Mouse (Mus musculus) mesoderm, embryonic 11.5 days (tissue): Measurements from ENCODE around the gene Itga2b.
A peak's percentile ranks its signal among the peaks of the same experiment; 100 is the strongest.

Experiments
- DNase-seq: peaks from one replicate; pipeline ENCODE4 v3.0.0-alpha.2; 2012; ENCODE audit warnings: low read depth, low spot score

Itga2b gene

DNA sequence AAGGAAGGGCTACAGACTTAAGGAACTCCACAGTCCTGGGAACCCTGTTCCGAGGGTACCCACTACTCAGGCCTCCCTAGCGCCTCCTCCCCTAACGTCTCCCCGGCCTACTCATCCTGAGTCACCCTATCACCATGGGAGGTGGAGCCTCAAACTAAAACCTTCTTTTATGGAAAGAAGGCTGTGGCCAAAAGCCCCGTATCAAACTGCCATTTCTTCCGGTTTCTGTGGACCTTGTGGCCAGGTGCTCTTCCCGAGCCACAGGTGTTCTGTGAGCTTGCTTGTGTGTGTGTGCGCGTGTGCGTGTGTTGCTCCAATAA, 33.5 kb downstream of the Itga2b start:
- no peak for DNase-seq

DNA sequence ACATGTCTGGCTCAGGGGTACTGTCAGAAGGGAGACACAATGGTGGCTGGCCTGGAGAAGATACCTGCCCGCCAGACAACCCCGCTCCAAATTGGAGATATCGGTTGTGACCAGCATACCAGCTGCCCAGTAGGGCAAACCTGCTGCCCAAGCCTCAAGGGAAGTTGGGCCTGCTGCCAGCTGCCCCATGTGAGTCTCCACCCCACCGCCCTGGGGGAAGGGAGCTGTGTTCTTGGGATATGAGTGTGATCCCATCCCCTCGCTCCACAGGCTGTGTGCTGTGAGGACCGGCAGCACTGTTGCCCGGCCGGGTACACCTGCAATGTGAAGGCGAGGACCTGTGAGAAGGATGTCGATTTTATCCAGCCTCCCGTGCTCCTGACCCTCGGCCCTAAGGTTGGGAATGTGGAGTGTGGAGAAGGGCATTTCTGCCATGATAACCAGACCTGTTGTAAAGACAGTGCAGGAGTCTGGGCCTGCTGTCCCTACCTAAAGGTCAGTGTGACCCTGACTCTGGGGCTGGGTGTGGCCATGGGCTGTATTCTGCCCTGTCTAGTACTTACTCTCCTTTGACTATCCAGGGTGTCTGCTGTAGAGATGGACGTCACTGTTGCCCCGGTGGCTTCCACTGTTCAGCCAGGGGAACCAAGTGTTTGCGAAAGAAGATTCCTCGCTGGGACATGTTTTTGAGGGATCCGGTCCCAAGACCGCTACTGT, 34.0 kb downstream of the Itga2b start:
- DNase-seq: no peak

DNA sequence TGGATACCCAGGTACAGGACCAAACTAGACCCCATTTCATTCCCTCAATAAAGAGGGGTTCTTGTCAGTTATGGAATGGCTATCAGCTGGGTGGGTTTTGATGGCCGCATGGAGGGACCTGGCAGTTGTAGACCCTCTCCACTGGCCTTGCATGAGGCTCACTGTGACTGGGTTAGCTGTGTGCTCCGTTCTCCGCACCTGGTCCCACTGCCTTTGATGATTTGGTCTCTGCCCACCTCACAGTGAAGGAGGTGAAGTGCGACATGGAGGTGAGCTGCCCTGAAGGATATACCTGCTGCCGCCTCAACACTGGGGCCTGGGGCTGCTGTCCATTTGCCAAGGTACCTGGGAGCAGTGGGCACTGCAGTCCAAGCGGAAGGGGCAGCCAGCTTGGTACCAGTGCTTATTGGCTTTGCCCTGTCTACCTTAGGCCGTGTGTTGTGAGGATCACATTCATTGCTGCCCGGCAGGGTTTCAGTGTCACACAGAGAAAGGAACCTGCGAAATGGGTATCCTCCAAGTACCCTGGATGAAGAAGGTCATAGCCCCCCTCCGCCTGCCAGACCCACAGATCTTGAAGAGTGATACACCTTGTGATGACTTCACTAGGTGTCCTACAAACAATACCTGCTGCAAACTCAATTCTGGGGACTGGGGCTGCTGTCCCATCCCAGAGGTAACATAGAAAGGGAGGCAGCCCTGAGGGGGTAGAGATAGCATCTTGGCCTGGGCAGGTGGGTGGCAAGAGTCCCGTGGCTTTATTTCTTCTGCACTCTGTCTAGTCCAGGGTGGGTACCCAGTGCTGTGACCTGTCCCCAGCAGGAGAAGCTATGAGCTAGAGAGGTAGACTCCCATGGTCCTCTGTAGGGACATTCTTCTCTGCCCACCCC, 34.9 kb downstream of the Itga2b start:
- DNase-seq: no peak

DNA sequence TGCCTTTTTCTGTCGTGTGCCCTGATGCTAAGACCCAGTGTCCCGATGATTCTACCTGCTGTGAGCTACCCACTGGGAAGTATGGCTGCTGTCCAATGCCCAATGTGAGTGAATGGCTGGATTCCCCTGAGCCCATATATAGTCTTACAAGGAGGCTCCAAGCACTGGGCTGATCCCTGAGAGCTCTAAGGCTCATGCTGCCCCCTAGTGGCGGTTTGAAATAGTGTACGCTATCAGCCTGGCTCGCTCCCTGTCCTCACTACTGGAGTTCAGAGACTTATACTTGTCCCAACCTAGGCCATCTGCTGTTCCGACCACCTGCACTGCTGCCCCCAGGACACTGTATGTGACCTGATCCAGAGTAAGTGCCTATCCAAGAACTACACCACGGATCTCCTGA, 35.5 kb downstream of the Itga2b start:
- DNase-seq: peak; percentile 91

DNA sequence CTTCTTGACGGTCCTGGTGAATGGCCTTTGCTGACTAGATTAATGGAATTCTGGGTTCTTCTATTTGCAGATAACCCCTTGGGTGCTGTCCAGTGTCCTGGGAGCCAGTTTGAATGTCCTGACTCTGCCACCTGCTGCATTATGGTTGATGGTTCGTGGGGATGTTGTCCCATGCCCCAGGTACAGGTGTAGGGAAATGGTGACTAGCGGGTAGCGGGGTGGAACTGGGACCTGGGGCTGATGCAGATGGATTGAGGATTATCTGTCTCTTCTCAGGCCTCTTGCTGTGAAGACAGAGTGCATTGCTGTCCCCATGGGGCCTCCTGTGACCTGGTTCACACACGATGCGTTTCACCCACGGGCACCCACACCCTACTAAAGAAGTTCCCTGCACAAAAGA, 36.1 kb downstream of the Itga2b start:
- no peak for DNase-seq

DNA sequence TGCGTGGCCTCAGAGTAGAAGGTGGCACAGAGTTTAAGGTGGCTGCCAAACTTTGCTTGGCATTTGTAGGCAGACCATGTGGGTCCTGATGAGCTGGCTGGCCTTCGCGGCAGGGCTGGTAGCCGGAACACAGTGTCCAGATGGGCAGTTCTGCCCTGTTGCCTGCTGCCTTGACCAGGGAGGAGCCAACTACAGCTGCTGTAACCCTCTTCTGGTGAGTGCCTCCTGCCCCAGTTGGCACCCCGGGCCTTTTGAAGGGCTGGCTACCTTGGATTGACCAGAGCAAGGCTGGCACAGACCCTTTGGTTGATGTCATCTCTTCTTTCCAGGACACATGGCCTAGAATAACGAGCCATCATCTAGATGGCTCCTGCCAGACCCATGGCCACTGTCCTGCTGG, 37.0 kb downstream of the Itga2b start:
- no peak for DNase-seq

DNA sequence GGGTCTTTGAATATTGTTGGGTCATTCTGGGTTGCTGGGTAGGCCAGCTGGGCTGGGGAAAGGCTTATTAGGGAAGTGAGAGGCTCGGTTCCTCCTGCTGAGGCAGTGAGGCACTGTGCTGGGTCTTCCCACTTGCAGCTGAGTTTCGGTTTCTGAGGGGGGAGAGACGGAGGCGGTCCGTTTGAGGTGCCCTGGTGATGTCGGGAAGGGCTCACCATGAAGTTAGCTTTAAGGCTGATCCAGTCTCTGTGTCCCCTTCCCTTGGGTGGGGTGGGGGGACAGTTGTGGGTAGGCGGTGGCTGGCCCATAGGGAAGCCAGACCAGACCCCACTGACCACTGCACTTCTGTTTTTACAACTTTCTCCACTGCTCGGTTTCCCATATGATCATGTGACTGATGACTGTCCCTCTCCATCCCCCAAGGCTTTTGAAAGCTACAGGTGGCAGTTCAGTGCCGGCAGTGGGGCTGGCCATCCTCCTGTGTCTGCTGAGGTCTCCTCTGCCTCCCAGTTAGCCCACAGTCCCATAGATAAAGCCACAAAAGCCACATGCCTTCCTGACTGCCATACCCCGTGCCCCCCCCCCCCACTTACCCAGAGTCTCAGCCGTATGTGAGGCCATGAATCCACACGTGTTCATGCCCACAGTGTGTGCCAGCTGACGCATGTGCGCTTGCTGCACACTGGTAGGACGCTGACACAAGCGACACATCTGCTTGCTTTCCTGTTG, 37.6 kb downstream of the Itga2b start:
- DNase-seq: no peak

DNA sequence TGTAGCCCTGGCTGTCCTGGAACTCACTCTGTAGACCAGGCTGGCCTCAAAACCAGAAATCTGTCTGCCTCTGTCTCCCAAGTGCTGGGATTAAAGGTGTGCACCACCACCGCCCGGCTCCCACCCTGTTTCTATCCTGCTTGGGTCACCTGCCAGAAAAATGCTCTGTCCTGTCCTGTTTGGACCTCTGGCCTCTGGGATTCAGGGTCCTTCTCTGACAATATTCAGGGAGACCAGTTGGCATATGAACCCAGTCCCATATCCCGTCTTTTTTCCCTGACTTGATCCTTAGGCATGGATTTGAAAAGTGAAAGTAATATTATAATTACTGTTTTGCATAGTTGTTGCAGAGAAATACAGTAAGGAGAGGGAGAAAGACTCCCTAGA, 38.2 kb downstream of the Itga2b start:
- no peak for DNase-seq

DNA sequence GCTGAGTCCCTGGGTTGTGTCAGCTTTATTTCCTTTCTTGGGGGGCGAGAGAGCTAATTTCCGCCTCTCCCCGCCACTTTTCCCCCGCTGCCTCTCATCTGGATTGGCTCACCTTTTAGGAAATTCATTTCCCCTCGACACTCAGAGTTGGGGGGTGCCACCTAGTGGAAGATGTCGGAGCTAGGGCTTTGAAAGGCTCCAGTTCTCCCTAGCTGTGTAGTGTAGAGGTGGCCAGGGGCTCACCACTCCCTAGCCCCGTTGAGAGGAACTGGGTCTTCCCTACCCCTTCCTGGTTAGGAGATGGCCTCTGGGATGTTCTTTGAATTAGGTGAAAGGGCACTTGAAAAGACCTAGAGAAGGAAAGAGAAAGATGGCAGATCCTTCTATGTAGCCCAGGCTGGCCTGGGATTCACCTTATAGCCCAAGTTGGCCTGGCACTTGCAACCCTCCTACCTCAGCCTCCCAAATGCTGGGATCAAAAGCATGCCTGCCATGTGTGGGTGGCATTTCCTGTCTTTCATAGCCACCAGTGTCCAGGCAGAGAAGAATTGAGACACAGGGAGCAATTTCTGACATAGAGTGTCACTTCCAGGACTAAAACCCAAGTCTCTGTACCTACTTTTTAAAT, 38.8 kb downstream of the Itga2b start:
- DNase-seq: peak; percentile 84

DNA sequence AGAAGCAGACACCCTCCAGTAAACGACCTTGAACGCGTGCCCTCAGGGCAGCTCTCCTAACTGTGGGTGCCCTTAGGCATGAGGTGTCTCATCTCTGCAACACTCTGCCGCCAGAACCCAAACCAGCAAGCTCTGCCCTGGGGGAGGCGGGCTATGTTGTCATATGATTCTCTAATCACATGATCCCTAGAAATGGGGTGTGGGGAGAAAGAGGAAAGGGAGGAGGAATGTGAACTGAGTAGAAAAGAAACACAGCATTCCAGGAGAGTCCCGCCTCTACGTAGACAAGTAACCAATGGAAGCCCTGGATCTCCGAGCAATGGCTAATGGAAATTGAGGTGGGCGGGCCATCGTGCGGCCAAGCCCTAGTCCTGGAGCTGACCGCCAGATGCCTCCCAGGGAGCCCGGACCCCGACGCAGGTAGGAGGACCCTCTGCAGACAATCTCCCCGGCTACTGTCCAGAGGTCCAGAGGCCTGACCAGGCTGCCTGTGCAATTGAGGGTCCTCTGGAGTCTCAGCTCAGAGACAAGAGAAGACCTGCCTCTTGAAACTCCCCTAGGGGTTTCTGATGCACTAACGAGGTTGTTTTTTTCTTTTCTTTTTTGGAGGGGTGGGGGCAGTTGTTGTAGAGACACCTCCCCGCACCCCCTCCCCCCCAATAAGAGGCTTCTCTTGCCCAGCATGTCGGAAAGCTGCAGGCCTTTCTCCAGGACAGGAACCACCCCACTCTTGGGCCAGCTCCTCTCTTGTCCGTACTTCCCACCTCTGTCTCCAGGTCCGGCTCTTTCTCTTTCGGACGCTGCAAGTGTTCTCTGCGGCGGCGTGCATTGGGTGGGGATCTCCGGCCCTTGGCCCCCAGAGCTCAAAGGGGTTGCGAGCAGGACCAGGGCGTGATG, 39.6 kb downstream of the Itga2b start, which contains the start of gene Grn:
Gene Grn (plus strand): TSS at position 195 of the 897 bp plus-strand sequence.
- peak; percentile 94 for DNase-seq

DNA sequence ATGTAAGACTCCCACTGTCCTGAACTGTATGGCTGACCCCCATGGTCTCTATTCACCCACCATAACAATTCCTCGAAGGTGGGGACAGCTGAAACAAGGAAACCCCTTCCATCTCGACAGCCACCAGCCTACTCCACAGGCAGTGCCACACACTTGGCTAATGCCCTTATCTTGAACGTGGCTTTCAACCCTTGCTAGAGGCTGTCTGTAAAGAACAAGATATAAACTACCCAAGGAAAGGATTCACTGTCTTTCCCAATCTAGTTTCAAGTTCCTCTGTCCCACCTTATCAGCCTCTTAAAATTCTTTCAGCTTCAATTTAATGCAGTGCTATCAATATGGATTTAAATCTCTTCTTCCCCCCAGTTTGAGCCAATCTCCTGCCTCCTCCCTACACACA, 40.4 kb downstream of the Itga2b start:
- no peak for DNase-seq

DNA sequence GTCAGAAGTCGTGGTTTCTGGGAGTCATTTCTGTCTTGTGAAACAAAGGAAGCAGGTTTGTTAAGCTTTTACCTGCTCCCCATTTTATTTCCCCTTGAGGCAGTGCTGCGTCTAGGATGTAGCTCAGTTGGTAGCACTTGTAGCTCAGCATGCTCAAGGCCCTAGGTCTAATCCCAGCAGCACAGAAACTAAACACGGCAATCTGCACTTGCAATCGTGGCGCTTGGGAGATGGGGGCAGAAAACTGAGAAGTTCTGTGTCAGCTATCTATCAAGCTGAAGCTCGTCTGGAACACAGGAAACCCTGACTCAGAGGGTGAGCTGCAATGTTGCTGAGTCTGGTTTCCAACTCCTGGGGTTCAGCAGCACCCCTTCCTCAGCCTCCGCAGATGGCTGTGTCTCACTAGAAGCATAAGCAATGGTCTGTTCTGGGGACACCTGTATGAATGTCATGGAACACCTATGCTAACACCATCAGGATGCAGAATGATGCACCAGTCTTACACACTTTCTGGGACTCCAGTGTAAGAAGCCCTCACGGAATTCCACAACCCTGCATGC, 40.9 kb downstream of the Itga2b start:
- no peak for DNase-seq

DNA sequence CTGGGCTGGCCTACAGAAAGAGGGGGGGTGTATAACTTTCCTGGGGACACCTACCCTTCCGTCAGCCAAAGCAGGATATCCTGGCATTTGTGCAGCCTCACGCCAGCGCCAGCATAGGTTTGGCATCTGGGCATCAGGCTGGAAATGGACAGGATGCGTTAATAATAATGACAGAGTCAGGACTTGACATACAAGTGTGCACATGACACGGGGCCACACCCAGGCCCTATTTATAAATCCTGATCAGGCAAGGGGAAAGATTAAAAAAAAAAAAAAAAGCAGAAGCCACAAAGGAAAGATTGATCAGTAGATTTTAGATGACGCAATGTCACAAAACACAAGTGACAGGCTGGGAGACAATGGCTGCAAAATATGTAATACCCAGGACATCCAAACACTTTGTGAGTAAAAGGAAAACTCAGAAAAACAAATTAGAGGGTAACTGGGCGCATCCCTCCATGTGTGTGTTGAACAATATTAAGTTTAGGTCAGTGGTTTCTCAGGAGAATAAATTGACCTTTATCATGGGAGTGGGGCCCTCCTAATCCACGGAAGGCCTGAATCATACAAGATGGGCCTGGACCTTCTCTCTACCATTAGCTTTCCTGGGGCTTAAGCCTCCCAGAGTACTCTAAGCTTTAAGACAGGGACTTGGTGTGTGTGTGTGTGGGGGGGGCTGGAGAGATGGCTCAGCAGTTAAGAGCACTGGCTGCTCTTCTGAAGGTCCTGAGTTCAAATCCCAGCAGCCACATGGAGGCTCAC, 44.2 kb downstream of the Itga2b start:
- no peak for DNase-seq

DNA sequence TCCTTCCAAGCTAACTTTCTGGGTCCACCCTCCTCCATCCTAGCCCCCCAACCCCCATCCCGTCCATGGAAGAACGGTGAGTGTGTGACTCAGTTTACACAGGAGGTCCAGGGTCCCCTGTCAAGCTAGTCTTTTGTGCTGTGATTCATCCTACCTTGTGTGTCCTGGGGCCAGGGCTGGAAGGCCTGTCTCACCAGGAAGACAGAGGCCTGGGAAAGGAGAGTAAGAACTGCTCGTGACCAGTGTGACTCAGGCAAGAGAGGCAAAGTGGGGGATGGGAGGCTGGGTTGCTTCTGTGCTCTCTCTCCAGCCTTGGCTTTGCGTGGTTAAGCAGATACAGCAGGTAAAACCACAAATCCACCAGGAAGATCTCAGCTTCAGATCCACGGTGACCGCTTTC, 45.3 kb downstream of the Itga2b start:
- DNase-seq: no peak

DNA sequence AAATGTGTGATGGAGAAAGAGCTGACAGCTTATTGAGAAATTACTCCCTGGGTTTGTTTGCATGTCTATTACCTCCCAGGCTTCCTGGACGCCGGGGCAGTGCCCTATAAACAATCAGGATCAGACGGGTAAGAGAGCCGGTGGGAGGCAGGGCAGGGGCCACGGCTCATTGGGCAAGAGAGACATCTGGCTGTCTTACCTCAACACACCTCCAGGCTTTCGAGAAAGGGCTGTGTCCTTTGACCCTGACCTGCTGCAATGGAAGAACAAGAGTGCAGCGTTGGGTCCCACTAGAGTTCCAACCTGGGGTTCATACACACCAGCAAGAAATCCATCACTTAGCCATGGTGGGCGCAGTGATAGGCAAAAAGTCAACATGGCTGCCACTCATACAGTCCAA, 48.4 kb downstream of the Itga2b start:
- DNase-seq: no peak

DNA sequence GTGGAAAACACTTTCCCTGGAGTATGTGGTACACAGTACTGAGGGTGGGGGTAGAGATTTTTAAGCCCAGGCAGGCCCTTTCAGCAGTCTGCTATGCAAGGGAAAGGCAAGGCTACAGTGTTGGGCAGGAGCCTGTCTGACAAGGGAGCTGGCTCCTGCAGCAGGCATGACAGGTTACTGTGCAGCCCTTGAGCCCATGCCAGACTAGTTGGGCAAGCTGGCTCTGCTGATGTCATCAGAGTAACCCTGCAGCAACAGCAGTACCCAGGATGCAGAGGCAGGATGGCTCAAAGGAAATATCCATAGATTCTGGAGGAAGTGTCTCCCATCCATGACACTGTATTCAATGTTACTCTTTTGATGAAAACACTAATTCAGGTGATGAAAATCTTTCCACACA, 51.0 kb downstream of the Itga2b start:
- no peak for DNase-seq

DNA sequence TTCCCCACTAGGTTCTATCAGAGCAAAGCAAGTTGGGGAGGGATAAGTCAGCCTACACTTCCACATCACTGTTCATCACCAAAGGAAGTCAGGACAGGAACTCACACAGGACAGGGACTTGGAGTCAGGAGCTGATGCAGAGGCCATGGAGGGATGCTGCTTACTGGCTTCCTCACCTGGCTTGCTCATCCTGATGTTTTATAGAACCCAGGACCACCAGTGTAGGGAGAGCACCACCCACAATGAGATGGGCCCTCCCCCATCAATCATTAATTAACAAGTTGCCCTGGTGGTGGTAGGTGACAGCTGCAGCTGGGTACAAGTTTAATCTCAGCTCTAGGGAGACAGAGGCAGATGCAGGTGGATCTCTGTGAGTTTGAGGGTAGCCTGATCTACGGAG, 52.8 kb downstream of the Itga2b start:
- no peak for DNase-seq

DNA sequence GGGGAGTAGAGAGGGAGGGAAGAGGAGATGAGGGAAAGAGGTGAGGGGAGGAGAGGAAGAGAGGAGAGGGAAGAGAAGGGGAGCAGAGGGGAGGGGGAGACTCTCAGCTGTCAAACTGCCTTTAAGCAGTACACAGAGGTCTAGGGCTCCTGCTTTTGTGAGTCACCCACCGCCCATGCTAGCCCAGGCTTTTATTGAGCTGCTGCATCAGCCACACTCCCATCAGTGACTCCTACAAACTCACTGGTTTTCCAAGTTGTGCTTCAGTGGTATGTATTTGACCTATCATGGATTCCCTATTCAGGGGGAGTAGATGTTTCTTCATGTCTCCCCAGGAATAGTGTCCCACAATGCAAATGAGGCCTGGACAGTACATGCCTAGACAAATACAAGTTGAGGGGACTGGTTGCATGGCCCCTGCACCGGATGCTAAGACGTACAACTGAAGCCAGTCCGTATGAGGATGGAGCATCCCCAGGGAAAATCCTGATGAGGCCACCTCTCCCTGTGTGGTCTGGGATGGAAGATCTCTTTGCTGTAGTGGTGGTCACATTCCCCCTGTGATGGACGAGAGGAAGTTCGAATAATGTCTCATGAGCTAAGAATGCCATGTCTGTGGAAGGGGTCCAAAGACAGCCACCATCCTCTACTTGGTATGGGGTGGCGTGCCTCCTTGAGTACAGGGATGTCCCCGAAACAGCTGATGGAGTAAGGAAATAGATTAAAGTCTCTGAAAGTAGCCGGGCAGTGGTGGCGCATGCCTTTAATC, 54.7 kb downstream of the Itga2b start:
- DNase-seq: no peak

DNA sequence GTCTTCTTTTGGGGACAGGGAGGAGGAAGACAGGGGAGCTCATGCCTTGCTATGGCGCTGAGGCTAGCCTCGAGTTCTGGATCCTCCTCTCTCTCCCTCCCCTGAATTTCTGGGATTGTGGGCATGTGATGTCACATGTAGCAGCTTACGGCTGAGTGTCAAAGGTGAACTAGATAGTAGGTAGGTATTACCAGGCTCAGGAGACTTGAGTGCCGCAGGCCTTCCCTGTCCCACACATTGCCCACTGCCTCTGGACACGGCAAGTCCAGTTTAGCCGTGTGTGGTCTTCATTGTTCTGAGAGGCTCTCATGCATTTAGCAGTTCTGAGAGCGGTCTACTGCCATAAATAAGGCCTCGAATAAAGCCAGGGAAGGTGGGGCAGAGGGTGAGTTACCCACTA, 56.9 kb downstream of the Itga2b start:
- no peak for DNase-seq
